Mouse (Mus musculus) kidney, embryonic 15.5 days (tissue): ENCODE data around the gene Syne3. TPM values are rescaled to one million over a fixed set of nuclear protein-coding genes. Genes with fewer than 3 reads are reported as not detected.
A peak's percentile ranks its signal among the peaks of the same experiment; 100 is the strongest.

Source experiments
- ATAC-seq: fragments of 200-750 bp; cut with Nextera tagmentation; replicated peaks from 2 replicates; pipeline ENCODE4 v1.8.0; 2017; ENCODE audit warnings: moderate TSS enrichment; ENCODE audit not compliant: low FRiP score
- H3K27ac ChIP-seq: fragments of 300-500 bp; sonication (generic); 2 replicates; pipeline ENCODE4 v1.5.1; 2015; ENCODE audit warnings: mild to moderate bottlenecking, inconsistent platforms
- H3K27me3 ChIP-seq: fragments of 300-500 bp; sonication (generic); 2 replicates; pipeline ENCODE4 v1.6.1; 2015; ENCODE audit warnings: inconsistent platforms
- H3K36me3 ChIP-seq: fragments of 300-500 bp; sonication (generic); 2 replicates; pipeline ENCODE4 v1.6.1; 2015; ENCODE audit warnings: inconsistent platforms
- H3K4me1 ChIP-seq: fragments of 300-500 bp; sonication (generic); 2 replicates; pipeline ENCODE4 v1.6.1; 2015; ENCODE audit warnings: inconsistent platforms
- H3K4me2 ChIP-seq: fragments of 300-500 bp; sonication (generic); 2 replicates; pipeline ENCODE4 v1.6.1; 2015; ENCODE audit warnings: moderate library complexity, mild to moderate bottlenecking, inconsistent platforms
- H3K4me3 ChIP-seq: fragments of 300-500 bp; sonication (generic); replicated peaks from 2 replicates; pipeline ENCODE4 v1.5.1; 2015; ENCODE audit warnings: mild to moderate bottlenecking, inconsistent platforms
- H3K9ac ChIP-seq: fragments of 300-500 bp; sonication (generic); 2 replicates; pipeline ENCODE4 v1.6.1; 2015; ENCODE audit warnings: mild to moderate bottlenecking, inconsistent platforms
- H3K9me3 ChIP-seq: fragments of 300-500 bp; sonication (generic); replicated peaks from 2 replicates; pipeline ENCODE4 v1.6.1; 2016; ENCODE audit warnings: inconsistent platforms
- WGBS: fragments of 180-500 bp; shearing (Covaris S2); methylation state at CpG from one replicate; pipeline ENCODE4 v1.1.7; 2015; ENCODE audit warnings: mixed read lengths; 5-methylcytosine and 5-hydroxymethylcytosine counted together
- polyA plus RNA-seq: library from polyadenylated mRNA; unstranded; fragments of >200 nt; fragmentation: Nextera tagmentation; extraction: Ambion mirVana; gene quantifications from 2 replicates; pipeline ENCODE4 v1.2.1, GENCODE M21; 2015

The Syne3 gene
- polyA plus RNA-seq, 1 experiment from 2014 or later = 0.82 TPM

- Histone ChIP-seq H3K4me2 (no peak overlapping the region), H3K4me3 (no peak overlapping the region), H3K9me3 (no peaks in the 10 kb centered on the region), H3K27me3 (no peaks in the 10 kb centered on the region), H3K4me1 (peaks cover 28% of the 10 kb centered on the region), H3K27ac (no peak overlapping the region), H3K9ac (no peak overlapping the region), H3K36me3 (no peaks in the 10 kb centered on the region)
- ATAC-seq = no peak
- 80% methylated on average over 2 of the region's 2 CpGs for WGBS
These were observed 83.8 kb downstream of the Syne3 start for GRCm38 (mm10) chr12:104925765-104926164.

GRCm38 (mm10) chr12:104925035-104925434 lies 84.6 kb downstream of the Syne3 start:
- H3K27me3 ChIP-seq = no peaks in the 10 kb centered on the region

GRCm38 (mm10) chr12:104924546-104924945 lies 85.1 kb downstream of the Syne3 start:
- Histone ChIP-seq H3K9ac (no peak overlapping the region; the same call in 1 of the 2 replicates), H3K4me3 (no peak overlapping the region), H3K27ac (no peak overlapping the region), H3K4me2 (no peak overlapping the region), H3K4me1 (peaks cover 28% of the 10 kb centered on the region), H3K9me3 (no peaks in the 10 kb centered on the region), H3K27me3 (no peaks in the 10 kb centered on the region), H3K36me3 (no peaks in the 10 kb centered on the region)
- WGBS = 94% methylated on average over 3 of the region's 3 CpGs
- no peak for ATAC-seq

More at GRCm38 (mm10) chr12:104925035-104925434, 84.6 kb downstream of the Syne3 start:
- WGBS = 92% methylated on average over 5 of the region's 5 CpGs
- H3K4me2 ChIP-seq = no peak overlapping the region
- no peak overlapping the region for H3K9ac ChIP-seq
- H3K4me1 ChIP-seq = peaks cover 28% of the 10 kb centered on the region
- no peak overlapping the region for H3K27ac ChIP-seq
- H3K9me3 ChIP-seq = no peaks in the 10 kb centered on the region
- H3K4me3 ChIP-seq = no peak overlapping the region
- ATAC-seq = no peak
- H3K36me3 ChIP-seq = no peaks in the 10 kb centered on the region

- H3K9ac ChIP-seq = no peak overlapping the region; the same call in 1 of the 2 replicates
- no peak for ATAC-seq
- peak overlapping the region; percentile 10; the same call in 1 of the 2 replicates for H3K4me2 ChIP-seq
- H3K4me3 ChIP-seq = no peak overlapping the region
- H3K27ac ChIP-seq = no peak overlapping the region
- no peaks in the 10 kb centered on the region for H3K9me3 ChIP-seq
- H3K36me3 ChIP-seq = no peaks in the 10 kb centered on the region
- H3K4me1 ChIP-seq = peaks cover 28% of the 10 kb centered on the region
- no peaks in the 10 kb centered on the region for H3K27me3 ChIP-seq
- 29% methylated on average over 19 of the region's 19 CpGs for WGBS
These were observed 85.6 kb downstream of the Syne3 start for GRCm38 (mm10) chr12:104923948-104924388.

GRCm38 (mm10) chr12:104922647-104923046 lies 87.0 kb downstream of the Syne3 start:
- Histone ChIP-seq H3K9ac (no peak overlapping the region), H3K36me3 (no peaks in the 10 kb centered on the region), H3K4me1 (peaks cover 28% of the 10 kb centered on the region), H3K9me3 (no peaks in the 10 kb centered on the region), H3K4me2 (no peak overlapping the region), H3K27ac (no peak overlapping the region), H3K4me3 (no peak overlapping the region), H3K27me3 (no peaks in the 10 kb centered on the region)
- ATAC-seq = no peak
- WGBS = 68% methylated on average over 8 of the region's 8 CpGs

GRCm38 (mm10) chr12:104921071-104921470 lies 88.5 kb downstream of the Syne3 start:
- H3K4me2 ChIP-seq = no peak overlapping the region
- ATAC-seq = no peak
- no peak overlapping the region for H3K4me3 ChIP-seq
- H3K9ac ChIP-seq = no peak overlapping the region
- 83% methylated on average over 7 of the region's 7 CpGs for WGBS
- H3K9me3 ChIP-seq = no peaks in the 10 kb centered on the region
- no peaks in the 10 kb centered on the region for H3K36me3 ChIP-seq
- no peaks in the 10 kb centered on the region for H3K27me3 ChIP-seq
- no peak overlapping the region for H3K27ac ChIP-seq
- H3K4me1 ChIP-seq = peaks cover 28% of the 10 kb centered on the region

GRCm38 (mm10) chr12:104919247-104919646 lies 90.4 kb downstream of the Syne3 start:
- no peak overlapping the region for H3K4me3 ChIP-seq
- H3K36me3 ChIP-seq = no peaks in the 10 kb centered on the region
- H3K27me3 ChIP-seq = no peaks in the 10 kb centered on the region
- H3K9me3 ChIP-seq = no peaks in the 10 kb centered on the region
- no peak for ATAC-seq
- 58% methylated on average over 2 of the region's 2 CpGs for WGBS
- no peak overlapping the region for H3K4me2 ChIP-seq
- peaks cover 22% of the 10 kb centered on the region for H3K4me1 ChIP-seq
- H3K9ac ChIP-seq = no peak overlapping the region
- no peak overlapping the region for H3K27ac ChIP-seq

GRCm38 (mm10) chr12:104917927-104918326 lies 91.7 kb downstream of the Syne3 start:
- Histone ChIP-seq H3K9me3 (no peaks in the 10 kb centered on the region), H3K4me1 (peaks cover 16% of the 10 kb centered on the region), H3K36me3 (no peaks in the 10 kb centered on the region), H3K4me2 (no peak overlapping the region), H3K4me3 (no peak overlapping the region), H3K27me3 (no peaks in the 10 kb centered on the region), H3K9ac (no peak overlapping the region), H3K27ac (no peak overlapping the region)
- 97% methylated on average over 2 of the region's 2 CpGs for WGBS
- no peak for ATAC-seq

GRCm38 (mm10) chr12:104917297-104917696 lies 92.3 kb downstream of the Syne3 start:
- Histone ChIP-seq H3K27me3 (no peaks in the 10 kb centered on the region), H3K36me3 (no peaks in the 10 kb centered on the region), H3K4me3 (no peak overlapping the region), H3K4me1 (peaks cover 17% of the 10 kb centered on the region), H3K4me2 (no peak overlapping the region), H3K9ac (no peak overlapping the region), H3K27ac (no peak overlapping the region), H3K9me3 (no peaks in the 10 kb centered on the region)
- no peak for ATAC-seq
- 87% methylated on average over 4 of the region's 4 CpGs for whole genome bisulfite sequencing

- 88% methylated on average over 8 of the region's 8 CpGs for WGBS
- Histone ChIP-seq H3K4me1 (peaks cover 20% of the 10 kb centered on the region), H3K27ac (no peak overlapping the region), H3K27me3 (no peaks in the 10 kb centered on the region), H3K4me2 (no peak overlapping the region), H3K4me3 (no peak overlapping the region), H3K9ac (no peak overlapping the region), H3K9me3 (no peaks in the 10 kb centered on the region), H3K36me3 (no peaks in the 10 kb centered on the region)
- no peak for ATAC-seq
These were observed 92.8 kb downstream of the Syne3 start for GRCm38 (mm10) chr12:104916776-104917175.

- H3K4me3 ChIP-seq = no peak overlapping the region
- H3K27ac ChIP-seq = no peak overlapping the region
- H3K9me3 ChIP-seq = no peaks in the 10 kb centered on the region
- 64% methylated on average over 4 of the region's 4 CpGs for WGBS
- no peaks in the 10 kb centered on the region for H3K36me3 ChIP-seq
- no peak for ATAC-seq
- no peak overlapping the region for H3K9ac ChIP-seq
- no peaks in the 10 kb centered on the region for H3K27me3 ChIP-seq
- no peak overlapping the region for H3K4me2 ChIP-seq
- H3K4me1 ChIP-seq = peaks cover 16% of the 10 kb centered on the region
These were observed 93.9 kb downstream of the Syne3 start for GRCm38 (mm10) chr12:104915681-104916080.

- Histone ChIP-seq H3K9me3 (no peaks in the 10 kb centered on the region), H3K4me3 (no peak overlapping the region), H3K9ac (no peak overlapping the region), H3K36me3 (no peaks in the 10 kb centered on the region), H3K4me2 (no peak overlapping the region), H3K27ac (0 out of 2 replicates have a peak overlapping the region, but pooled peaks have one; percentile 10), H3K27me3 (no peaks in the 10 kb centered on the region), H3K4me1 (peaks cover 28% of the 10 kb centered on the region)
- peak; percentile 43; the same call in 1 of the 2 replicates for ATAC-seq
- 44% methylated on average over 3 of the region's 3 CpGs for WGBS
These were observed 96.6 kb downstream of the Syne3 start for GRCm38 (mm10) chr12:104912990-104913389.
